Mouse (Mus musculus) myocyte (in vitro differentiated cells): ENCODE measurements around the gene Rgl1.

ENCODE experiments used
- E2F4 ChIP-seq: IDR thresholded peaks from one replicate; pipeline ENCODE4 v1.6.1; 2011; ENCODE audit warnings: mild to moderate bottlenecking, control low read depth, moderate library complexity; ENCODE audit not compliant: insufficient read depth
- POLR2A ChIP-seq: IDR thresholded peaks from one replicate; pipeline ENCODE4 v1.6.1; 2011; ENCODE audit warnings: low read depth, mild to moderate bottlenecking, control low read depth, moderate library complexity; ENCODE audit not compliant: insufficient read length
- USF1 ChIP-seq: IDR thresholded peaks from one replicate; pipeline ENCODE4 v1.6.1; 2011; ENCODE audit warnings: low read depth, mild to moderate bottlenecking, control low read depth, moderate library complexity

GRCm38 (mm10) chr1:152799897-152800296 is 33.7 kb upstream of the Rgl1 start, which contains the start of gene Ncf2:
- TF ChIP-seq E2F4 (no peak), POLR2A (no peak), USF1 (no peak)
